Mouse (Mus musculus): ENCODE measurements around the gene Cyfip2.

The Cyfip2 gene

DNA sequence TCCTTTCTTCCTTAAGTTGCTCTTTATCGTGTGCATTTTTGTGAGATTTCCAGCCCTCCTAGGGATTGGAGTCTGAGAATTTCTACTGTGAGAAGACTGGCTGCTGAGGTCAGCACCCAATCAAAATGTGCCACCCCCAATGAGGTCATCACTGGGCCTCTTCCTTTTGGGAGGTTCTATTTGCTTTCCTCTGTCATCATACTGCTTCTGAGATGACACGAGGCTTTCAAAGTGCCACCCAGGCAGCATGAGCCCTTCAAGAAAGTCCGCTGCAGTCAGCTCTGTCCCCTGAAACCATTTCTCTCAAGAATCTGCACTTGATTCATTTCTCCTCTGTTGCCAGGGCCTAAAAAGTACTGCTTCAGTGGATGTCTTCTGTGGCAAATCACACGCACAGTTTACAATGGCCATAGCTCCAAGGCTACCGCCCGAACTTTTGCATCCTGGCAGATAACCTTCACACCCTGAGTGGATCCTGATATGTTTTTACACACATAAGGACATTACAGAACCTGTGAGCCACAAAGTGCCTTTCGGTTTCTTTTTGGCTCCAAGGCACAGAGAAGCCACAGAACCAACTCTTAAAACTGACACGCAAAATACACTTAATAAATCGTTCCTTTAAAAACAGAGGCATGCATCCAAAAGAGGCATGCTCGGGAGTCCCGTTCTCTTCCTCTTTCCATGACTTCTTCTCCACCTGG is 4.2 kb downstream of the Cyfip2 start:
- DNase-seq (ENCODE audit: low read depth), result no peak

GRCm38 (mm10) chr11:46307768-46308167 is 4.9 kb downstream of the Cyfip2 start:
- no peak for DNase-seq (ENCODE audit: low read depth)

DNA sequence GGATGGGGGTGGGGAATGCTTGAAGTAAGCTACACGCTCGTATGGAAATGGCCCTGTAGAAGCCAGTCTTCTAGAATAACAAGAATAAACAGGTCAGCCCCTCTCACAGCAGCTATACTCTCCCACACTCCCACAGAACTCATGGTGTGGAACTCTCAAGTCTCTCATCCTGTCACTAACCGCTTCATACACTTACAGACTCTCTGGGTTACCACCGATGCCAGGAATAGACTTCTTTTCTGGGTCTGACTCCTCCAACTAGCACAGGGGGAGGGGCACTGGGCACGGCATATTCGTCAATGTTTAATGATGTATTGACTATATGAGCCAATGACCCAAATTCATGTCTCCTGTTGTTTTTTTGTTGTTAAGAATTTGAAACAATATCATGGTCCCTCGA is 5.9 kb downstream of the Cyfip2 start:
- no peak for DNase-seq (ENCODE audit: low read depth)

GRCm38 (mm10) chr11:46305881-46306520 is 6.7 kb downstream of the Cyfip2 start:
- DNase-seq (ENCODE audit: low read depth), result no peak

DNA sequence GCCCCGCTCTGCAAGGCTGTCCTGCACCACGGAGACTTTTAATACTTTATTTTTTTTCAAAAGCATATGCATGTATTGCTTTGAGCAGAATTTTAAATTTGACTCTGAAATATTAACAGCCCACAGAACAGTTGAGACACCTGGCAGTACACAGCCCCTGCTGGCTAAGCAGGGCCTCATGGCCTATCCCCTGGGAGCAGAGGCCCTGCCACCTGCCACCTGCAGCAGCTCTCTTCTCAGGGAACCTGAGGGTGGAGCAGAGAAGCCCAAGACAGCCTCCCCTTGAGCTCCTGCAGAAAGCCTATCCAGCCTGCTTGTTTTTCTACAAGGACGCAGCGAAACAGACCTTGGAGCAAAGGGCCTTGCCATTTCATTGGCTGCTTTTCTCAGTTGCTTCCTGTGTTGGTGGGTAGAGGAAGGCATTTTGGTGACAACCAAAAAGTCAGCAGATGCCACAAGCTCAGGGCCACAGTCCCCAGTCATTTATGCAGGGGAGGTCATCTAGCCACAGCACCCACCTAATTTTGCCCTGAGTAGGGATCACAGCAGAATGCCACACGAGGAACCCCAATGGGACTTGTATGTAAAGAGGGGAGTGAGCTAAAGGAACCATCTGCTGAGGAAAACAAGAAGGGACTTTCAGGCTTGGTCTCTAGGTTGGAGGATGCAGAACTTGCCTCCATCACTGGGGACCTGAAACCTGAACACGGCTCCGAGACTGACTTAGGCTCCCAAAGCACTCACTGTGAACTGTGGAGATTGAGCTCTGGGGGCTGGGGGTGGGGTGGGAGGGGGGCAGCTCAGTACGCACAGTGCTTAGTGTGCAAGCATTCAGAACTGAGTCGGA is 7.6 kb downstream of the Cyfip2 start:
- DNase-seq (ENCODE audit: low read depth), result no peak

DNA sequence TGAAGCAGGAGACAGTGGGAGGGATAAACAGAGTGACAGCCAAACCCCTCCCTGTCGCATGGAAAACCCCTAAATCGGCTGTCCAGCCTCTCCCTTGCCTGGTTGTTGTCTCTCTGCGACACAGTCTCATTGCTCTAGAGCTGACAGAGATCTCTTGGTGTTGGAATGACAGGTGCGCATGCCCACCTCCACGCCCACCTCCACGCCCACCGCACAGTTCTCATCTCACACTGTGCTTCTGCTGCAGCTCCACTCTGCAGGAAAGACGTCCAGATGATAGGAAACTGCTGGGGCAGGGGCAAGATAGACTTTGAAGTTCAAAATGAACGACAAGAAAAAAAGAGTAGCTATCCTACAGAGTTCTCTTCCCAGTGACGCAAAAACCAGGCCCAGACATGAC is 8.6 kb downstream of the Cyfip2 start:
- no peak for DNase-seq (ENCODE audit: low read depth)

DNA sequence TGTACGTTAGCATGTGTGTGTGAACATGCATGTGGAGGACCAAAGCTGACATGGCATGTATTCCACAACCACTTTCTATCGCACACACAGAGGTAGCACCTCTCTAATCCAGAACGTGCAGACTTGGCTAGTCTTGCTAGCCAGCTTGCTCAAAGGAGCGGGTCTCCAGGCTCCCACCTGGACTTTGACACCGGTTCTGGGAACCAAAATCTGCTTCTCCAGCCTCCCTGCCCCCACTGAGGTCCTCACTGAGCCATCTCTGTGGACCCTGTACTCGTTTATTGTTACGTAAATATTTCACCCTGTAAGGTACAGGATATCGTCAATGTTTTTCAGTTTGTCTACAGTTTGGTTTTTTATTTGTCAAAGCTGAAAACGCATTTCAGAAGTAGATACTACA is 10.2 kb downstream of the Cyfip2 start:
- no peak for DNase-seq (ENCODE audit: low read depth)

- DNase-seq (ENCODE audit: low read depth), result no peak
Observed at GRCm38 (mm10) chr11:46301579-46302248, 10.9 kb downstream of the Cyfip2 start.

GRCm38 (mm10) chr11:46299901-46300300 is 12.8 kb downstream of the Cyfip2 start:
- DNase-seq (ENCODE audit: low read depth), result no peak

GRCm38 (mm10) chr11:46298889-46299785 is 13.5 kb downstream of the Cyfip2 start:
- DNase-seq (ENCODE audit: low read depth), result no peak

GRCm38 (mm10) chr11:46294390-46294789 is 18.3 kb downstream of the Cyfip2 start:
- DNase-seq (ENCODE audit: low read depth), result no peak

DNA sequence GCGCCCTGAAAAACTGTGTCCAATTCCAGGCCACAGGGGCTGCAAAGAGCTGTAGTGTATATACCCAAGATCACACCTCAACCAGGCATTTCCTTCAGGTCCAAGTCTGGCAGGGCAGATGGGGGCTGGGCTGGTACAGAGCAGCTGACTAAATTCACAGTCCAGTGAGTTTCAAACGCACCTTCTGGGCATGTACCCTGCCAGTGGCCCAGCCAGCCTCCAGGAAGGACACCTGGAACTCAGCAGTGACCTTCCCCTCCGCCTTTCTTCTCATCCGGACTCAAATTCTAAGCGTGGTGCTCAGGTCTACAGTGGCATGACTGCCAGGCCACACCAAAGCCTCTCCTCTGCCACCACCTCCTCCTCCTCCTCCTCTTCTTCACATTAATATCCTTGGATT is 19.2 kb downstream of the Cyfip2 start:
- no peak for DNase-seq (ENCODE audit: low read depth)

DNA sequence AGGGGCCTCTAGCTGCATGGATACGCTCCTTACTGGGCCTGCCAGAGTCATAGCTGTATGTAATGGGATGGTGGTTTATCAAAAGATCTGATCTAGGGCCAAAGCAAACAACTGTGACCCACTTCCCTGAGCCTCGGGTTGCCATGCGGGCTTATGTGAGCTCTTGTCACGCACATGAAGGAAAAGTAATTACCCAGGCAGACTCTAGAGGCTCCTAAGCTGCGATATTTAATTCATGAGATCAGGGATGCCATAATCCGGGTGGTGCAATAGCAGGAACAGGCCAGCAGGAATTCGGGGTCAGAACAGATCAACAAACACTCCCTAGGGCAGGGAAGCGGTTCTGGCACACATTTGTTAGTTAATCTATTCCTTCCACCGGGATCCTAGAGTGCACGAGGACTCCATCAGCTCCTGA is 21.7 kb downstream of the Cyfip2 start:
- DNase-seq (ENCODE audit: low read depth), result no peak

GRCm38 (mm10) chr11:46289561-46289960 is 23.1 kb downstream of the Cyfip2 start:
- DNase-seq (ENCODE audit: low read depth), result no peak

- no peak for DNase-seq (ENCODE audit: low read depth)
Observed at GRCm38 (mm10) chr11:46289022-46289421, 23.6 kb downstream of the Cyfip2 start.

DNA sequence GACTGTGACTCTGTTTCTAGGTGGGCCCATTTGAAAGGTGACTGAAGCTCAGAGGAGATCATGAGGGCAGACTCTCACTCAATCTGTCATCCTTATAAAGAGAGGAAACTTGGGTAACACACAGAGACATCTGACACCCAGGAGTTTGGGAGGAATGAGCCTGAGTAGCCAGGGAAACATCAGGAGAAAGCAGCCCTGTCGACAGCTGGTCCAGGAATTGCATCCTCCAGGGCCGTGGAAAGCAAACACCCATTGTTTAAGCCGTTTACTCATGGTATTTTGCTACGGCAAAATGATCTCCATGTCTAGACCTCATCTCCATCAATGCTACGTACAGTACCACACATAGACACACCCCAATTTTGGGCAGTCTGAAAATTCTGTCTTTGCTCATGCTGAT is 24.6 kb downstream of the Cyfip2 start:
- no peak for DNase-seq (ENCODE audit: low read depth)

- no peak for DNase-seq (ENCODE audit: low read depth)
Observed at GRCm38 (mm10) chr11:46286803-46287202, 25.9 kb downstream of the Cyfip2 start.

DNA sequence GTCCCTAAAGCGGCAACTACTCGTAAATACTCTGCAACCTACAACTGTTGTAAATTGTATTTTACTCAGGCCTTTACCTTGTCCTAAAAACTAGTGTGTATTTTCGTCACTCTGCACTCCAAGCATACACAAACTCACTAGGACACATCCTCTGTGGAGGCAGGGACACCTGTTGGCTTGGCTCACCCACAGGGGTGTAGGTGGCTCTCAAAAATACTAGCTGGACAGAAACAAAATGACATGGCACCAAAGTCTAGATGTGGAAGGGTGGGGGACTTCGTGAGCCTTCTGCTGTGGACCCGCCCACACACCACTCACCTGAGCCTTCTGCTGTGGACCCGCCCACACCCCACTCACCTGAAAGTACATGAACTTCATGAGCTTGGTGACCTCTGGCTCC is 28.9 kb downstream of the Cyfip2 start:
- no peak for DNase-seq (ENCODE audit: low read depth)

DNA sequence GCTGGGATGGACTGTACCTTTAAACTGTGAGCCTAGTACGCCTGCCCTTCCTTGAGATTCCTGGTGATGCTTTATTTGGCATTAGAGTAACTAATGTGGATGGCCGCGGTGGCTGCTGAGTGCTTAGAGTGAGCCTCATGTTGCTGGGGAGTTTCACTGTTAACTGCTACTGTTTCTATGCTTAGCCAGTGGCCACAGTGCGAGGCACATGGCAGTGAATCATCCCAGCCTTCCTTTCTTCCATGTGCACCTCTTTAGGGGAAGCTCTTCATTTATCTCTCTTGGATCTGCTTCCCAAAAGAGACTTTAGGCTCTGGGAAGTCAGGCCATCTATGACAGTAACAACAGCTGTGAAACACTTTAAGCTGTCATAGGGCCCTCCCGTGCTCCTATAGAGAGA is 30.0 kb downstream of the Cyfip2 start:
- DNase-seq (ENCODE audit: low read depth), result no peak

DNA sequence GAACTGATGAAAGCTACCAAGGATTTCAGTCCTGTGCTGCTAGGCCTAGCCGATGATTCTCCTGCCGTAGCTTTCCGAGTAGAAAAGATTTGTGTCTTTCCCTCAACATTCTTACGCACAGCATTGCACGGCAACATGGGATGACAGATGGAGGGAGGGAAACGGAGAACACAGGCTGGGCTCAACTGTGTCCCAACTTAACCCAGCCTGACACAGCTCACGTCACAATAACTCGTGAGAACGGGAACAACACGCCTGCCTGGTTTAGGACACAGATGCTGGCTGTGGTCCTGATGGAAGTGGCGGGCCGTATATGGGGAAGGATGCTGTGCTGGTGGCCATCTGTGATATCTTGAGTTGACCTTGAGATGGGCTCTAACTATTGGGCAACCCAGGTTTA is 34.0 kb downstream of the Cyfip2 start:
- DNase-seq (ENCODE audit: low read depth), result no peak

- DNase-seq (ENCODE audit: low read depth), result no peak
Observed at GRCm38 (mm10) chr11:46278140-46278539, 34.5 kb downstream of the Cyfip2 start.
